Mouse (Mus musculus): ENCODE results near the gene Kcnk16. TPM values are rescaled to one million over a fixed set of nuclear protein-coding genes. Genes with fewer than 3 reads are reported as not detected.

Gene Kcnk16
- total RNA-seq, 2 experiments from 2014 or later: not detected

Other genes starting within 250 kb of the Kcnk16 start
- gene Saysd1, start 130.7 kb downstream of the Kcnk16 start, total RNA-seq (2021): 1 to 10 TPM; 5.2 to 6.0 TPM
- 1 to 10 TPM in 1 of 2 experiments, under 1 TPM in 1; 0.83 to 1.0 TPM for gene Kcnk5, start 87.4 kb downstream of the Kcnk16 start, total RNA-seq (2021)
- gene Nudt13, start 25.5 kb upstream of the Kcnk16 start, total RNA-seq (2021): 10 to 100 TPM; 18.7 to 22.6 TPM
- gene Ecd, start 78.9 kb upstream of the Kcnk16 start, total RNA-seq (2021): 10 to 100 TPM; 31.6 to 34.8 TPM
- 10 to 100 TPM; 51.8 to 53.2 TPM for gene Fam149b, start 79.0 kb upstream of the Kcnk16 start, total RNA-seq (2021)
- gene Dnajc9, start 119.7 kb upstream of the Kcnk16 start, total RNA-seq (2021): 10 to 100 TPM; 34.5 to 39.6 TPM
- 10 to 100 TPM; 32.9 to 33.2 TPM for gene Mrps16, start 124.4 kb upstream of the Kcnk16 start, total RNA-seq (2021)
- gene Cfap70, start 183.0 kb upstream of the Kcnk16 start, total RNA-seq (2021): 1 to 10 TPM; 1.7 to 2.9 TPM
- 10 to 100 TPM; 46.1 to 50.4 TPM for gene Anxa7, start 210.9 kb upstream of the Kcnk16 start, total RNA-seq (2021)
- 1 to 10 TPM; 1.4 to 1.8 TPM for gene Mss51, start 227.7 kb upstream of the Kcnk16 start, total RNA-seq (2021)